In the genomic region with DNA sequence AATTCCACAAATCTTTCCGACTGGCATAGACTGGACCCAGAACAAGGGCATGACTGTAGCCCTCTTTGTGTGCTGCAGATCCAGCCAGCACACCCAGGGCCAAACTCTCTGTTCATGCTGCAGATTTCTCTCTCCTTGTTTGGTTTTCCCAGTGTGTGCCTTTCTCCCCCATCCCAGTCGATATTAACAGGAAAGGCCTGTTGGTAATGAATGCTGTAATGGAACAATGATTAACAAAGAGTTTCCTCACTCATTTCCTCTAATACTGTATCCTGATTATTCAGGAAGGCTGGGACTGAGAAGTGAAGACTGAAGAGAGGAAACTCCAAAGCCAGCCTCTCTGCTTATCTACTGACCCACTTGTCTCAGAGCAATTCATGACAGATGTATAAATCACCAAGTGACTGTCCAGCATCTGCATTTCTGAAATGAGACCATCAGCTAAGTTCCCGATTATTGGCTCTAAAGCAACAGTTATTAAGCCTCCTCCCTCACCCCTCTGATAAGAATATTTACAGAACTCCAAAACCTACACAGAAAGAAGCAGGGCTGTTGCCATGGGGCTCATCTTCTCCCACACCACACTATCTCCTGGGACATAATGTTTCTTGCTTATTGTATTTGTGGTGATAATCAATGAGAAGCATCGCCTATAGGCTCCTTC, we compare ENCODE assay signal across 12 mouse cellular contexts. TPM values are rescaled to one million over a fixed set of nuclear protein-coding genes. Genes with fewer than 3 reads are reported as not detected.
DNase-seq lines count a peak whose midpoint lies in the region; ATAC-seq and TF ChIP-seq lines count a peak whose summit lies in the region.
"Had no signal": no experiment of that assay in that cellular context is flagged by ENCODE, and none has a peak within 500 bp of the region (broad histone marks: within the 10 kb centered on the region; RNA-seq: fewer than 3 reads in every experiment).

No protein-coding gene starts in this region.

- H3K27me3 ChIP-seq in heart, embryonic 12.5 days (replicated peaks), result no peaks in the 10 kb centered on the region
- no peaks in the 10 kb centered on the region for H3K27me3 ChIP-seq in heart, embryonic 13.5 days (replicated peaks)
- H3K27me3 ChIP-seq in lung, postnatal 0 days (replicated peaks; ENCODE audit: insufficient read depth, low read length), result no peaks in the 10 kb centered on the region
- H3K27me3 ChIP-seq: forebrain, embryonic 12.5 days; limb, embryonic 15.5 days had no signal

- 40% methylated on average over 4 of the region's 4 CpGs for WGBS in heart, embryonic 12.5 days
- 31% methylated on average over 4 of the region's 4 CpGs for WGBS in heart, embryonic 13.5 days
- WGBS in lung, postnatal 0 days, result 36% methylated on average over 4 of the region's 4 CpGs

- H3K4me3 ChIP-seq in heart, embryonic 12.5 days, result no peak overlapping the region
- no peak overlapping the region for H3K4me3 ChIP-seq in heart, embryonic 13.5 days
- no peak overlapping the region for H3K4me3 ChIP-seq in lung, postnatal 0 days (ENCODE audit: low read depth, low read length)
- H3K4me3 ChIP-seq: forebrain, embryonic 12.5 days; limb, embryonic 15.5 days had no signal

- intact Hi-C loops in heart, postnatal 14 days (cut with DNase I), result no loop called here
- intact Hi-C loops in left cerebral cortex, postnatal 4 days (cut with DNase I), result no loop called here

- peaks cover 48% of the 10 kb centered on the region for H3K4me1 ChIP-seq in heart, embryonic 12.5 days (replicated peaks)
- peaks cover 53% of the 10 kb centered on the region for H3K4me1 ChIP-seq in heart, embryonic 13.5 days
- peaks cover 11% of the 10 kb centered on the region; the same call in 1 of the 2 replicates for H3K4me1 ChIP-seq in lung, postnatal 0 days (ENCODE audit: insufficient read depth, low read depth, low read length)
- H3K4me1 ChIP-seq: forebrain, embryonic 12.5 days; limb, embryonic 15.5 days had no signal

- peaks cover 66% of the 10 kb centered on the region for H3K36me3 ChIP-seq in heart, embryonic 12.5 days
- peaks cover 86% of the 10 kb centered on the region for H3K36me3 ChIP-seq in heart, embryonic 13.5 days
- H3K36me3 ChIP-seq in lung, postnatal 0 days (ENCODE audit: insufficient read depth, low read length), result peaks cover 17% of the 10 kb centered on the region; the same call in 1 of the 2 replicates

- no peak for DNase-seq in heart, postnatal 14 days
- DNase-seq in 416B (ENCODE audit: low read depth), result peak; percentile 57
- peak; percentile 84 for DNase-seq in lung, postnatal 0 days (ENCODE audit: low spot score)
- no peak for DNase-seq in left cerebral cortex, postnatal 4 days
- DNase-seq in layer of hippocampus, adult 8-10 months (ENCODE audit: low spot score in 2 of 2), result no peak
- no peak for DNase-seq in gastrocnemius, postnatal 25 days
- DNase-seq: cerebellum, postnatal 36 days had no signal

- peak; percentile 85 for ATAC-seq in heart, embryonic 12.5 days (ENCODE audit: insufficient number of reproducible peaks, low FRiP score)
- peak; percentile 33; the same call in 1 of the 2 replicates for ATAC-seq in heart, embryonic 13.5 days (ENCODE audit: extremely low read depth, insufficient number of reproducible peaks, low FRiP score, low TSS enrichment)
- ATAC-seq in lung, postnatal 0 days, result peak; percentile 91
- ATAC-seq: hindbrain, embryonic 16.5 days had no signal

- H3K9me3 ChIP-seq in heart, embryonic 12.5 days (replicated peaks), result no peaks in the 10 kb centered on the region
- no peaks in the 10 kb centered on the region for H3K9me3 ChIP-seq in heart, embryonic 13.5 days
- no peaks in the 10 kb centered on the region for H3K9me3 ChIP-seq in lung, postnatal 0 days (ENCODE audit: low read length)
- H3K9me3 ChIP-seq: forebrain, embryonic 12.5 days; limb, embryonic 15.5 days had no signal

- H3K4me2 ChIP-seq in heart, embryonic 12.5 days, result peak overlapping the region; percentile 17; the same call in 1 of the 2 replicates
- peak overlapping the region; percentile 31 for H3K4me2 ChIP-seq in heart, embryonic 13.5 days
- H3K4me2 ChIP-seq in lung, postnatal 0 days (replicated peaks; ENCODE audit: low read depth, low read length), result no peak overlapping the region
- H3K4me2 ChIP-seq: forebrain, embryonic 12.5 days; limb, embryonic 15.5 days had no signal

- no peak for TF ChIP-seq CTCF in lung, postnatal 0 days (IDR thresholded peaks at IDR 0.05)

- peak; percentile 91 for TF ChIP-seq EP300 in lung, postnatal 0 days (IDR thresholded peaks at IDR 0.05)

- peak overlapping the region; percentile 82 for H3K27ac ChIP-seq in heart, embryonic 12.5 days (ENCODE audit: poor library complexity, severe bottlenecking)
- peak overlapping the region; percentile 91 for H3K27ac ChIP-seq in heart, embryonic 13.5 days (replicated peaks)
- H3K27ac ChIP-seq in lung, postnatal 0 days (ENCODE audit: low read length), result peak overlapping the region; percentile 71
- H3K27ac ChIP-seq: forebrain, embryonic 12.5 days; limb, embryonic 15.5 days had no signal

- no peak overlapping the region for H3K9ac ChIP-seq in heart, embryonic 12.5 days
- H3K9ac ChIP-seq in heart, embryonic 13.5 days, result peak overlapping the region; percentile 64
- no peak overlapping the region for H3K9ac ChIP-seq in lung, postnatal 0 days (replicated peaks; ENCODE audit: low read depth)
- H3K9ac ChIP-seq: forebrain, embryonic 12.5 days; limb, embryonic 15.5 days had no signal

RNA-seq across cellular contexts. Expression of gene Ranbp2, which starts 41.3 kb away (rescaled TPM):
- 25.6 and 25.8 TPM in 2 replicates for polyA plus RNA-seq in heart, embryonic 12.5 days (2016; fragmentation: Nextera tagmentation; extraction: Ambion mirVana)
- total RNA-seq in heart, postnatal 14 days (2021), result 10 to 100 TPM; 52.6 to 54.4 TPM
- 14.0 and 15.2 TPM in 2 replicates for polyA plus RNA-seq in heart, embryonic 13.5 days (2015; fragmentation: Nextera tagmentation; extraction: Ambion mirVana)
- polyA plus RNA-seq in lung, postnatal 0 days (2015; fragmentation: Nextera tagmentation; extraction: Ambion mirVana), result 12.6 and 15.3 TPM in 2 replicates
- total RNA-seq in left cerebral cortex, postnatal 4 days (2021), result 10 to 100 TPM; 59.5 to 63.3 TPM
- total RNA-seq in layer of hippocampus, adult 8-10 months (2022), result 10 to 100 TPM; 73.9 to 89.2 (median 84.7) TPM
- 10 to 100 TPM; 39.5 to 40.1 TPM for total RNA-seq in gastrocnemius, postnatal 25 days (2021)

Comparison
In these comparisons a context has a peak if more than half of its experiments do, and no peak if none do; other contexts are left out.
1. ATAC-seq: peak in every context shown above with its lines; median percentile 91 in lung, postnatal 0 days; 85 in heart, embryonic 12.5 days; 33 in heart, embryonic 13.5 days.
2. DNase-seq: peak in 416B (single experiment) and lung, postnatal 0 days (single experiment); none in heart, postnatal 14 days (0 of 2), left cerebral cortex, postnatal 4 days (single experiment), layer of hippocampus, adult 8-10 months (0 of 2) and gastrocnemius, postnatal 25 days (single experiment).
3. Peak in every context shown above with its lines, with median percentiles within 50 percentile points of each other: H3K27ac ChIP-seq.